Mouse (Mus musculus): ENCODE measurements at regions not wholly inside any gene's neighbourhood (a gene's known extent, or its start where the extent isn't known, plus 50 kb on each side); places are given as distances from the start of the nearest gene placed in this dataset.

GRCm38 (mm10) chr6:108910330-108910729, 81.9 kb downstream of the Edem1 start:
- no peak for DNase-seq (ENCODE audit: low read depth, low spot score)

GRCm38 (mm10) chr6:108912539-108912938, 84.1 kb downstream of the Edem1 start:
- DNase-seq (ENCODE audit: low read depth, low spot score), result no peak

DNA sequence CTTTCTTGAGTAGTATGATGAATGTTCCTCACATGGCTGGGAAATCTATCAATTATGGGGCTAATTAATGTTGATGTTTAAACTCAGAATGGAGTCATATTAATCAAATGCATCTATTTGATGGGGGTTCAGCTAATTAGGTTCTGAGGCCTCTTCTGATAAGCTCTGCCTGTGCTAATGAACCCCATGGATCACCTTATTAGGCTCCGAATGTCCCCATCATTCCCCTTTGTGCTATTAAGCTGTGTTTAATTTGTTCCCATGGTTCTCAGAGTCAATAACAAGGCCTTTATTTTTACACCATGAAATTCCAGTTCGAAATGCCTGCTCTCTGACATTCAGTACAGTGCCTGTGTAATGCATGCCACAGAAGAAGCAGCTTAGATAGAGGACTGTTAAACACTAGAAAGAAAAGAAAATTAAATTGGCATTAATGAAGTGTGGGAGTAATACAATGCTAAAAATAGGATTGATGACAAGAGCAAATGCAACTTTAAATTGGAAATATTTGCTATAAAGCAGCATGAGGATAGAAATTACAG, 91.0 kb downstream of the Edem1 start:
- no peak for DNase-seq (ENCODE audit: low read depth, low spot score)

DNA sequence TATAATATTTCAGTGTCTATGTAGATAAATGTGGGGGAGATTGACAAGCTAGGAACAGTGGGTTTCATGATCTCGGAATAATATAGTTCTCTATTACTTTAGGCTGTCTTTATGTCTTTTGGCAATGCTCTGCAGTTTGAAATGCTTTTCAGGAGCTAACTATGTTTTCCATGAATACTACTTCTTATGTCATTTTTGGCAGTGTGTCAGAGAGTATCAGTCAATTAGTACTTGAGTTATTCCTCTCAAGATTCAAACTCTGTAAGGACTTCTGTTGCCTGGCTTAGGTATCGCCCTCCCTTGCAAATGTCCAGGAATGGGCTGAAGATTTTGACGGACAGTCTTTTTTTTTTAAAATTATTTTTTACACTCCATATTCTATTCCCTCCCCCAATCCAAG, 92.7 kb downstream of the Edem1 start:
- no peak for DNase-seq (ENCODE audit: low read depth, low spot score)

DNA sequence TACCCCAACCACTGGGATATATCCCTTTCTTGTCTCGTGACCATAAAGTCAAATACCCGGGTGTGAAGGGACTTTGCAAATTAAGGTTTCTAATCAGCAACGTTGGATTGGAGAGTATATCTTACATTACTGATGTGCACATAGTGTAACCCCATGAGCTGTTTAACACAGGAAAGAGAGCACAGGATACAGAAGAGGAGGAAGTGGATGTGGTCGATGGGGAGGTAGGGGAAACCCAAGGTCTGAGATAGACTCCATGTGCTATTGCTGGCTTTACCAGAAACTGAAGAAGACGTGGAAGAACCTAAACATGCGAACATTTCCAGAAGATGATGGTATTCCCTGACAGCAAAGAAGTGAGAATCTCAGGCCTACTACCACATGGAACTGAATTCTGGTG, 94.1 kb downstream of the Edem1 start:
- DNase-seq (ENCODE audit: low read depth, low spot score), result no peak

GRCm38 (mm10) chr6:108928981-108929380, 100.5 kb downstream of the Edem1 start:
- no peak for DNase-seq (ENCODE audit: low read depth, low spot score)

DNA sequence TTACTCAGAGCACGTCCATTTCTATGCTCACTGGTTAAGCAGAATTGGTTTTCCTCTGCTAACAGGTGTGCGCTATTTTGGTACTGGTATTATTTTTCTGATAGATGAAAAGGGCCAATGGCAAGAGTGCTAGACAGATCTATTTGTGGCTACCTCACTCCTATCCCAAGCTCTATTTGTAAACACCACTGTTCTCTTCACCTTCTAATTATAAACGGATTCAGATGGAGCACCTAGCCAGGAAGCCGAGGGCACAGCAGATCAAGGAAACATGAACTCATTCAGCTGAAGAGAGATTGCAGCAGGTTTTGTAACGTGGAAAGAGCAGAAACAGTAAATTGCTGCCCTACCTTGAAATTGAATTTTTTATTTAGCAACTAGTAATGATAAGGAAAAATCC, 110.2 kb downstream of the Edem1 start:
- DNase-seq (ENCODE audit: low read depth, low spot score), result no peak

GRCm38 (mm10) chr6:108942288-108942687, 113.8 kb downstream of the Edem1 start:
- DNase-seq (ENCODE audit: low read depth, low spot score), result no peak

GRCm38 (mm10) chr6:108952389-108952788, 123.9 kb downstream of the Edem1 start:
- DNase-seq (ENCODE audit: low read depth, low spot score), result no peak

DNA sequence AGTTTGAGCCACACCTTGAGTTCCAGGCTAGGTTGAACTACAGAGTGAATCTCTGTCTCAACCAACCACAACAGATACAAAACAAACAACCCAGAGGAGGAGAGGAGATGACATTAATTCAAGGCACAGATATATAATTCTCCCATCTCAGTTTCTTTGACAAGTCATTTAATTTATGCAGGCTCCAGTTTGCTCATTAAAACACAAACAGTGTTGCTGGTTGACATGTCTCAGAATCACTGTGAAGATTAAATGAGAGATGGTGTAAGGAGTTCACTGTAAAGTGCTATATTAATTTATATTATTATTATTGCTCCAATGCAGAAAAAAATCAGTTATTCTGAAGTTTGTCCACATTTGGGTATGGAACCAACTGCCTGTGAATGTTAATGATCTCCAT, 134.4 kb downstream of the Edem1 start:
- no peak for DNase-seq (ENCODE audit: low read depth, low spot score)

DNA sequence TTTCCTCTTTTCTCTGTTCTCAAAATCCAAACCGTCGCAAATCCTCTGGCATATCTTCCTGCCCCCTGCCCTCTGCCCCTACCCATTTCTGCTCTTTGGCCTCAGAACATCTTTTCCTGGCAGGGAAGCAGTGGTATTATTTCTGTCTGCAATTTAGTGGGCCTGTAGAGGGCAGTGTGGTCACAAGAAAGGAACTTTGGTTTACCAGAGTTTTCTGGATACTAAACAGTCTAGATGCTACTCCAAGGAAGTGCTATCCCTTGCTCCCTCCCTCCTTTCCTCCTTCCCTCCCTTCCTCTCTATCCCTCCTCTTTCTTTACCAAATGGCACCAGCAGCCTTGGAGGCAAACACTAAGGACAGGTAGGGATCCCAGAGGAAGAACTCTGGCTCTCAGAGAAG, 134.9 kb downstream of the Edem1 start:
- DNase-seq (ENCODE audit: low read depth, low spot score), result peak; percentile 51

DNA sequence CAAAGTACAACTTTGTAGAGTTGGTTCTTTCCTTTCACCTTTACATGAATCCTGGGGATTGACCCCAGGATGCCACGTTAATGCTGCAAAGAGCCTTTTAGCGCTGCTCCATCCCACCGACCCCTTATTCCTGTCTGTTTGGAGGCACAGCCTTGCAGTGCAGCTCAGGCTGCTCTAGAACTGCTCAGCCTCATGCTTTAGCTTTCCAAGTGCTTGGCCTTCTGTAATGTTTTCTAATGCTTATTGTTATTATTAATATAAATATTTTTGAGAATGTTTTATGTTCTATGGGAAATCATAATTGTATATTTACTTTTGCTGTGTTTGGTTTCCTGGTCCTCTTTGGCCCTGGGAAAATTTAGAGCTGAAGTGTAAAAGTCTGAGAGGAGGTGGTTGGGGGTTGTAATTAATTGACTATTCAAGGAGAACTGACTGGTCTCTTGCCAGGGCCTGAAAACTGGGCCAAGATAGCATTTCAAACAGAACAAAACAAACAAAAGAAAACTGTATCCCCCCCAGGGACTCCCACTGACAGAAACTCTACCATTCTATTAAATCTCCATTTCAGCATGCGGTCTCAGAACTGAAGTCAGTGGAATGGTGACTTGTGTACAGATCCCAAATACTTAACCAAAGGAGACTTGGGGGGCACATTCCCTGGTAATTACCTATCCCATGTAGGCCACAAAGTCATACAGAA, 141.2 kb downstream of the Edem1 start:
- DNase-seq (ENCODE audit: low read depth, low spot score), result no peak

DNA sequence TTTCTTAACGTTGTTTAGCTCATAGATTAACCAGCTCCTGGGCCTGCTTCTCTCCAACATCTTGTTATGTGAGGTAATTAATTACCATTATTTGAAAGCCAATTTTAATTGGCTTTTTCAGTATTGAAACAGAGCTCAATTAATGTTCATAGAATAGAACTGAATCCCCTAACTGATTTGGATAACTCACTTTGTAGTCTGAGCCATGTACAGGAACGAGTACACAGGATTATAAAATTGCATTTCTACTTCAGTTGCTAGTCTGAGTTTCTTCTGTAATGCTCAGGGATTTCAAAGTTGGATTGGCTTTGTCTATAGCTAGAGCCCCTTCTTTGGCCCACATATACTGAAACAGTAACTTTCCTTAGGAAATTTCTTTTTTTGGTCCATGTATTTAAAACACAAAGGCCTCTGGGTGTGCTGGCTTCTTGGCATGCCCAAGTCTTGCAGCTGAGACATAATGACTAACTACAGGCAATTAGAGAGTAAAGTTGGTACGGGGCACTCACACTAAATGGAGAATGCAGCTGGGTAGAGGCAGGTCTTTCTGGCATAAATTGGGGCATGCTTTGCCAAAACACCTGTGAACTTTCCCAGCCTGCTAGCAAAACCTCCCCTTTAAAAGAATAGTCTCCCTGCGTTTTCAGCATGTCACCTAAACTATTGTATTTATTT, 143.1 kb downstream of the Edem1 start:
- DNase-seq (ENCODE audit: low read depth, low spot score), result no peak

DNA sequence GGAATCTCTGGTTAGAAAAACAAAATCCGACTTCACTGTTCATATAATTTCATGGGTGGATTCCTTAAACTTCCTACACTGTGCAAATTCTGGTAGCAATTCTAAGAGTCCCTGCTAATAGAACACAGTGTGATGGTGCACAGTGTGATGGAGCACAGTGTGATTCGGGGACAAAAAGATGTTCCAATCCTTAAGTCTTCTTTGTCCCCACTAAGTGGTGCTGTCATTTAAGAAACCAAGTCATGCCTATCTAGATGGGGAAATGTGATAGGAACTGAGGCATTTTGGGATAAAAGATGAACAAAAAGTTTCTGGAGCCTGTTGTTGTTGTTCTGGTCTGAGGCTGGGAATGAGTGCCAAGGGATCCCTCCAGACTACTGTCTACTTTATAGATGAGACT, 145.3 kb downstream of the Edem1 start:
- no peak for DNase-seq (ENCODE audit: low read depth, low spot score)

DNA sequence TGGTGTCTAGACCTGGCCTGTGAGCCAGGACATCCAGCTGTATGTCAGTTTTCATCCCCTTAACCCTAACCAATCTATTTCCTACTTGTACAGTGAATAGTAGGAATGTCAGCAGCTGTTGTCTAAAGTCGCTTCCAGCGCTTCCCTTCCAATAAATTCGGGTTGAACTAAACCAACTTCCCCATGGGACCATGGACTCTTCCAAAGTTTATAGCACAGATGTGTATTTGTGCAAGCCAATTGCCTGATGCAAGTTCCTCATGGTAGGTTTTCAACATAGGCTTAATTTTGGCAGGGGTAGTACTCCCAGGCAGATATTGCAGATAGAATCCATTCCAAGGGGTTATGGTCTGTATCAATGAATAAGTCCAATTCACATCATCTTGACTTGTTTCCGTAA, 161.1 kb downstream of the Edem1 start:
- DNase-seq (ENCODE audit: low read depth, low spot score), result no peak

DNA sequence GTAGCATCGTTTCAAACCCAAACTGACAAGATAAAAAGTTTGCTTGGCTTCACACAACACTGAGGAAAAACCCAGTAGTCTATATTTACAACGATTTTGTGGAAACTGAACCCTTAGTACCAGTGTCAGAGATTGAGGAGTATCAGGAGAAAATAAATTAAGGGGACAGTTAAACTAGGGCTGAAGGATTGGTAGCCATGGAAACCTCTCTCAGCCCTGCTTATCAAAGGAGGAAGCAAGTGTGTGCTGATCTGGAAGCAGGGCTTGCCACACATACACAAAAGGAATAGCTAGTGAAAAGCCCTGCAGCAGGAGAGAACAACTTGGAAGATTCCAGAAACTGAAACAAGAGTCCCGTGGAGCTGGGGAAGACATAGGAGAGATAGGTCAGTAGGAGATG, 165.3 kb downstream of the Edem1 start:
- no peak for DNase-seq (ENCODE audit: low read depth, low spot score)

DNA sequence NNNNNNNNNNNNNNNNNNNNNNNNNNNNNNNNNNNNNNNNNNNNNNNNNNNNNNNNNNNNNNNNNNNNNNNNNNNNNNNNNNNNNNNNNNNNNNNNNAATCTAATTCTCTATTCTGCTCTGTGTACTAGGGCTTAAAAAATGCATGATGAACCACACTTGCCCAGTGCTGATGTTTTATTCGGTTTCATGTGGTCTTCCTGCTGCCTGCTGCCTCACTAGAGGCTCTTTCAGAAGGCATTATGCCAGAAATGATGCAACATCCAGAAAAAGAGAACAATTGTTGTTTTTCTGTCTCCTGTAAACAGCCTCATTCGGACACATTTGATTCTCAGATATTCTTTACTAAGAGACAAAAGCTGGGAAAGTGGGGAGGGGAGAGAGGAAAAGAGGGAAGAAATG, 176.0 kb downstream of the Edem1 start:
- no peak for DNase-seq (ENCODE audit: low read depth, low spot score)

DNA sequence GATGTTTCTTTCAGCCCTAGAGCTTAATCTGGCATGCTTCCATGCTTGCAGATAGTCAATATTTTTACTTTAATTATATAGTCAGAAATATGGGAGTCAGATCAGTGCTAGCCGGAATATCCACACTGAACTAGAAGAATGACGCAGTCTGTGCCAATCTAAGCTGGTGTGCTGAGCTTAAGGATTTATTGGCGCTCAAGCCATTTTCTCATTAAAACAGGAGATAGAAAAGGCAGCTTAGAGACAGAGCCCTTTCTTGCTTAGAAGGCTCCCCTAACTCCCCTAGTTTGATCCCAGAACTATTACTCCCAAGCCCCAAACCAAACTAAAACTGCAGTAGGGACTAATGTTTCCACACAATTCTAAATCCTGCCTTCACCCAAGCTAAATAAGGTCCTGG, 180.9 kb downstream of the Edem1 start:
- no peak for DNase-seq (ENCODE audit: low read depth, low spot score)

- no peak for DNase-seq (ENCODE audit: low read depth, low spot score)
Observed at GRCm38 (mm10) chr6:109009793-109010192, 181.4 kb downstream of the Edem1 start.

GRCm38 (mm10) chr6:109019731-109020130, 191.3 kb downstream of the Edem1 start:
- DNase-seq (ENCODE audit: low read depth, low spot score), result no peak

Data from ES-CJ7 (cell line).